Mouse (Mus musculus) olfactory bulb, adult 2 months (tissue): ENCODE results near the gene Pdgfa.

Source experiments
- CTCF ChIP-seq: fragments of 200-500 bp; IDR thresholded peaks from 2 replicates; pipeline ENCODE4 v1.5.1; 2012; ENCODE audit warnings: low read depth, mild to moderate bottlenecking, low read length, moderate library complexity; ENCODE audit not compliant: insufficient read depth
- POLR2A ChIP-seq: fragments of 200-500 bp; IDR thresholded peaks from 2 replicates; pipeline ENCODE4 v1.6.1; 2012; ENCODE audit warnings: mild to moderate bottlenecking, low read depth, low read length, moderate library complexity; ENCODE audit not compliant: insufficient read depth

GRCm38 (mm10) chr5:139017371-139018124, 20.4 kb upstream of the Pdgfa start:
- TF ChIP-seq CTCF = no peak
- TF ChIP-seq POLR2A = no peak
